Mouse (Mus musculus) embryonic facial prominence, embryonic 12.5 days (tissue): ENCODE results near the gene Nags. TPM values are rescaled to one million over a fixed set of nuclear protein-coding genes. Genes with fewer than 3 reads are reported as not detected.

Experiments
- ATAC-seq: fragments of 200-750 bp; cut with Nextera tagmentation; 2 replicates; pipeline ENCODE4 v1.8.0; 2017; ENCODE audit not compliant: insufficient number of reproducible peaks, insufficient read depth, low FRiP score, low TSS enrichment
- H3K27ac ChIP-seq: fragments of 300-500 bp; sonication (generic); 2 replicates; pipeline ENCODE4 v1.5.1; 2016; ENCODE audit warnings: mild to moderate bottlenecking
- H3K27me3 ChIP-seq: fragments of 300-500 bp; sonication (generic); 2 replicates; pipeline ENCODE4 v1.6.1; 2016; ENCODE audit warnings: mild to moderate bottlenecking, moderate library complexity
- H3K36me3 ChIP-seq: fragments of 300-500 bp; sonication (generic); 2 replicates; pipeline ENCODE4 v1.6.1; 2016; ENCODE audit warnings: mild to moderate bottlenecking
- H3K4me1 ChIP-seq: fragments of 300-500 bp; sonication (generic); 2 replicates; pipeline ENCODE4 v1.6.1; 2016
- H3K4me2 ChIP-seq: fragments of 300-500 bp; sonication (generic); replicated peaks from 2 replicates; pipeline ENCODE4 v1.6.1; 2016; ENCODE audit warnings: mild to moderate bottlenecking, moderate library complexity
- H3K4me3 ChIP-seq: fragments of 300-500 bp; sonication (generic); 2 replicates; pipeline ENCODE4 v1.5.1; 2016; ENCODE audit warnings: mild to moderate bottlenecking
- H3K9ac ChIP-seq: fragments of 300-500 bp; sonication (generic); 2 replicates; pipeline ENCODE4 v1.6.1; 2016; ENCODE audit warnings: mild to moderate bottlenecking, moderate library complexity
- H3K9me3 ChIP-seq: fragments of 300-500 bp; sonication (generic); 2 replicates; pipeline ENCODE4 v1.6.1; 2016; ENCODE audit warnings: mild to moderate bottlenecking, moderate library complexity
- WGBS: fragments of 180-500 bp; shearing (Covaris S2); methylation state at CpG from one replicate; pipeline ENCODE4 v1.1.7; 2016; 5-methylcytosine and 5-hydroxymethylcytosine counted together
- polyA plus RNA-seq: library from polyadenylated mRNA; unstranded; fragments of >200 nt; fragmentation: Nextera tagmentation; extraction: Ambion mirVana; gene quantifications from 2 replicates; pipeline ENCODE4 v1.2.1, GENCODE M21; 2016

Nags gene
- polyA plus RNA-seq, 1 experiment from 2014 or later = 0.06 TPM

- no peaks in the 10 kb centered on the region for H3K9me3 ChIP-seq
- no peak overlapping the region for H3K4me2 ChIP-seq
- ATAC-seq = no peak
- H3K4me1 ChIP-seq = peaks cover 8% of the 10 kb centered on the region
- H3K9ac ChIP-seq = no peak overlapping the region
- peaks cover 6% of the 10 kb centered on the region; the same call in 1 of the 2 replicates for H3K27me3 ChIP-seq
- H3K4me3 ChIP-seq = no peak overlapping the region
- no peaks in the 10 kb centered on the region for H3K36me3 ChIP-seq
- no peak overlapping the region for H3K27ac ChIP-seq
- WGBS = 31% methylated on average over 4 of the region's 4 CpGs
These were observed 10.8 kb upstream of the Nags start for GRCm38 (mm10) chr11:102134516-102134915.

- peaks cover 8% of the 10 kb centered on the region for H3K4me1 ChIP-seq
- no peak overlapping the region for H3K9ac ChIP-seq
- no peak for ATAC-seq
- H3K4me3 ChIP-seq = peak overlapping the region; percentile 15; the same call in 1 of the 2 replicates
- H3K36me3 ChIP-seq = no peaks in the 10 kb centered on the region
- 40% methylated on average over 13 of the region's 13 CpGs for WGBS
- no peak overlapping the region for H3K27ac ChIP-seq
- peak overlapping the region; percentile 44 for H3K4me2 ChIP-seq
- H3K9me3 ChIP-seq = no peaks in the 10 kb centered on the region
- H3K27me3 ChIP-seq = peaks cover 8% of the 10 kb centered on the region; the same call in 1 of the 2 replicates
These were observed 7.5 kb upstream of the Nags start for GRCm38 (mm10) chr11:102137625-102138446.

GRCm38 (mm10) chr11:102138447-102138740 is 6.9 kb upstream of the Nags start:
- H3K4me1 ChIP-seq = peaks cover 8% of the 10 kb centered on the region
- WGBS = 1% methylated on average over 18 of the region's 18 CpGs
- H3K9me3 ChIP-seq = no peaks in the 10 kb centered on the region
- H3K27me3 ChIP-seq = peaks cover 13% of the 10 kb centered on the region; the same call in 1 of the 2 replicates
- no peak for ATAC-seq
- peak overlapping the region; percentile 15; the same call in 1 of the 2 replicates for H3K4me3 ChIP-seq
- H3K36me3 ChIP-seq = no peaks in the 10 kb centered on the region
- H3K4me2 ChIP-seq = peak overlapping the region; percentile 44
- H3K27ac ChIP-seq = no peak overlapping the region
- H3K9ac ChIP-seq = no peak overlapping the region

- Histone ChIP-seq H3K4me3 (no peak overlapping the region), H3K4me1 (peaks cover 7% of the 10 kb centered on the region; the same call in 1 of the 2 replicates), H3K27ac (no peak overlapping the region), H3K9me3 (no peaks in the 10 kb centered on the region), H3K27me3 (peaks cover 34% of the 10 kb centered on the region), H3K36me3 (no peaks in the 10 kb centered on the region), H3K4me2 (no peak overlapping the region), H3K9ac (no peak overlapping the region)
- no peak for ATAC-seq
- WGBS = 2% methylated on average over 5 of the region's 5 CpGs
These were observed 4.8 kb upstream of the Nags start for GRCm38 (mm10) chr11:102140508-102140907.

GRCm38 (mm10) chr11:102142355-102142754 is 3.0 kb upstream of the Nags start:
- no peak overlapping the region for H3K27ac ChIP-seq
- no peak for ATAC-seq
- no peak overlapping the region for H3K4me2 ChIP-seq
- peaks cover 20% of the 10 kb centered on the region for H3K4me1 ChIP-seq
- H3K9me3 ChIP-seq = no peaks in the 10 kb centered on the region
- H3K36me3 ChIP-seq = no peaks in the 10 kb centered on the region
- H3K4me3 ChIP-seq = no peak overlapping the region
- peaks cover 46% of the 10 kb centered on the region for H3K27me3 ChIP-seq
- WGBS = 69% methylated on average over 7 of the region's 7 CpGs
- H3K9ac ChIP-seq = no peak overlapping the region

GRCm38 (mm10) chr11:102144957-102145470 is 299 bp upstream of the Nags start:
- Histone ChIP-seq H3K9me3 (no peaks in the 10 kb centered on the region), H3K4me3 (peak overlapping the region; percentile 35), H3K9ac (0 out of 2 replicates have a peak overlapping the region, but pooled peaks have one; percentile 27), H3K27me3 (peaks cover 71% of the 10 kb centered on the region), H3K36me3 (no peaks in the 10 kb centered on the region), H3K27ac (no peak overlapping the region), H3K4me2 (peak overlapping the region; percentile 54), H3K4me1 (peaks cover 25% of the 10 kb centered on the region)
- 22% methylated on average over 13 of the region's 13 CpGs for WGBS
- no peak for ATAC-seq

GRCm38 (mm10) chr11:102146005-102146404 is 692 bp downstream of the Nags start:
- Histone ChIP-seq H3K9ac (0 out of 2 replicates have a peak overlapping the region, but pooled peaks have one; percentile 27), H3K4me1 (peaks cover 25% of the 10 kb centered on the region), H3K9me3 (no peaks in the 10 kb centered on the region), H3K27ac (no peak overlapping the region), H3K36me3 (no peaks in the 10 kb centered on the region), H3K4me3 (peak overlapping the region; percentile 35), H3K4me2 (peak overlapping the region; percentile 54; the same call in 1 of the 2 replicates), H3K27me3 (peaks cover 71% of the 10 kb centered on the region)
- no peak for ATAC-seq
- 3% methylated on average over 16 of the region's 16 CpGs for WGBS

GRCm38 (mm10) chr11:102146531-102146930 is 1.2 kb downstream of the Nags start:
- Histone ChIP-seq H3K27me3 (peaks cover 71% of the 10 kb centered on the region), H3K27ac (no peak overlapping the region), H3K4me3 (0 out of 2 replicates have a peak overlapping the region, but pooled peaks have one; percentile 35), H3K36me3 (no peaks in the 10 kb centered on the region), H3K9ac (no peak overlapping the region), H3K4me1 (peaks cover 25% of the 10 kb centered on the region), H3K4me2 (peak overlapping the region; percentile 15; the same call in 1 of the 2 replicates), H3K9me3 (no peaks in the 10 kb centered on the region)
- no peak for ATAC-seq
- WGBS = 7% methylated on average over 17 of the region's 17 CpGs

- Histone ChIP-seq H3K4me1 (peaks cover 25% of the 10 kb centered on the region), H3K4me3 (peak overlapping the region; percentile 13; the same call in 1 of the 2 replicates), H3K9ac (no peak overlapping the region), H3K9me3 (no peaks in the 10 kb centered on the region), H3K27me3 (peaks cover 71% of the 10 kb centered on the region), H3K4me2 (peak overlapping the region; percentile 27; the same call in 1 of the 2 replicates), H3K27ac (no peak overlapping the region), H3K36me3 (peaks cover 1% of the 10 kb centered on the region)
- ATAC-seq = no peak
- WGBS = 12% methylated on average over 34 of the region's 34 CpGs
These were observed 2.1 kb downstream of the Nags start for GRCm38 (mm10) chr11:102147213-102147989.

- WGBS = under 1% methylated on average over 37 of the region's 37 CpGs
- peak within 1 kb of the TSS; percentile 86 for H3K9ac ChIP-seq
- H3K4me1 ChIP-seq = peaks cover 9% of the 10 kb centered on the region
- peak within 1 kb of the TSS; percentile 91 for H3K4me2 ChIP-seq
- H3K9me3 ChIP-seq = no peaks in the 10 kb centered on the region
- H3K36me3 ChIP-seq = peaks cover 20% of the 10 kb centered on the region
- H3K4me3 ChIP-seq = peak within 1 kb of the TSS; percentile 88
- no peaks in the 10 kb centered on the region for H3K27me3 ChIP-seq
- peak within 1 kb of the TSS; percentile 83 for H3K27ac ChIP-seq
- peak; percentile 73; the same call in 1 of the 2 replicates for ATAC-seq
These were observed 10.9 kb downstream of the Nags start, which contains the start of gene Tmem101 for GRCm38 (mm10) chr11:102156039-102156785. TSS of gene Tmem101 (minus strand) at chr11:102156404.

- H3K4me3 ChIP-seq = no peak overlapping the region
- no peaks in the 10 kb centered on the region for H3K27me3 ChIP-seq
- no peak overlapping the region for H3K4me2 ChIP-seq
- no peak for ATAC-seq
- H3K4me1 ChIP-seq = peaks cover 9% of the 10 kb centered on the region
- H3K27ac ChIP-seq = no peak overlapping the region
- H3K9me3 ChIP-seq = no peaks in the 10 kb centered on the region
- H3K36me3 ChIP-seq = peaks cover 25% of the 10 kb centered on the region
- 6% methylated on average over 1 of the region's 1 CpGs for WGBS
- H3K9ac ChIP-seq = no peak overlapping the region
These were observed 11.4 kb downstream of the Nags start for GRCm38 (mm10) chr11:102156786-102157089.
